Mouse (Mus musculus): ENCODE results near the gene Nxpe4. TPM values are rescaled to one million over a fixed set of nuclear protein-coding genes. Genes with fewer than 3 reads are reported as not detected.

The Nxpe4 gene
- total and polyA plus RNA-seq, 2 experiments: 0.07 to 0.55 TPM

DNA sequence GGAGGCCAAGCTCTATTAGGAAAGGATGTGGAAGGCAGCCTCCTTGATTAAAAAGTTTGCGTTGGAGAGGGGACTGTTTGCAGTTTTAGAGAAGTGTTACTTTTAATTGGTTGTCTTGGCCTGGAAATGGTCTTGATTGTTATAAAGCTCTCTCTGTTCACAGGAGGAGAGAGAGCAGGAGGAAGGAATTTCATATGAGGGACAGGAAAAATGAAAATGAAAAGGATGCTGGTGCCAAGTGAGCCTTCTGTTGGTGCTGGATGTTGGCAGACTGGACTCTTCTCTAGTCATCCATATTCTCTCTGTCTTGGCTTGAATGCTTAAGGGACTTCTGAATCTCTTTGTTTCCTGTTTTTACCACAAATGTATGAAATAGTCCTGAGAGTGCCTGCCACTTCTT lies 106.1 kb downstream of the Nxpe4 start:
- Histone ChIP-seq H3K4me1 (ENCODE audit: control insufficient read depth, insufficient read depth, low read length) (peaks cover 4% of the 10 kb centered on the region; the same call in 1 of the 2 replicates), H3K27ac (replicated peaks; ENCODE audit: insufficient read depth, low read depth, low read length) (peak overlapping the region; percentile 75), H3K9ac (ENCODE audit: low read depth, low read length) (no peak overlapping the region), H3K79me2 (ENCODE audit: control insufficient read depth, insufficient read depth, low read length) (no peaks in the 10 kb centered on the region), H3K4me3 (ENCODE audit: insufficient read depth, low read depth, low read length) (no peak overlapping the region), H3K36me3 (ENCODE audit: control insufficient read depth, insufficient read depth, low read length) (no peaks in the 10 kb centered on the region), H3K27me3 (ENCODE audit: control insufficient read depth, insufficient read depth, low read length) (no peaks in the 10 kb centered on the region)
- no peak for TF ChIP-seq CTCF (IDR thresholded peaks at IDR 0.05; ENCODE audit: low read depth, low read length)
- no peak for TF ChIP-seq POLR2A (IDR thresholded peaks at IDR 0.05; ENCODE audit: extremely low read depth, insufficient read depth, low read length)
- no peak for DNase-seq (ENCODE audit: extremely low read depth, low read depth, low spot score)
- 82% methylated on average over 1 of the region's 1 CpGs for WGBS

DNA sequence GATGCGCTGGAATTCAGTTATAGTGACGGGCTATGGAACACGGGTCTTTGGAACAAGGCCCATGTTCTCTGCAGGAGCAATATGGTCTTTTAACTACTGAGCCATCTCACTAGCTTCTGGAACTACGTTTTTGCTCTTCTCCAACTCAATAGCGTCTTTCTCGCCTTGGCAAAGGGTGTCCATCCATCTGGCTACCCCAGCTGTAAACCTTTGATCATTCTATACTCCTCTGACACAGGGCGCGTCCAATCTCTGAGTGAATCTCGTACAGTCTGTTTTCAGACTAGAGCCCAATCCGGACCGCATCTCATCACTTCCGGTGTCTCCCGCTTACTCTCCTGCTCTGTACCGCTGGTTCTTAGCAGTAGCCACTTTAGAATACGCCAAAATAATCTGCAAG lies 115.0 kb downstream of the Nxpe4 start:
- Histone ChIP-seq H3K27ac (replicated peaks; ENCODE audit: insufficient read depth, low read depth, low read length) (no peak overlapping the region), H3K36me3 (ENCODE audit: control insufficient read depth, insufficient read depth, low read length) (no peaks in the 10 kb centered on the region), H3K4me3 (ENCODE audit: insufficient read depth, low read depth, low read length) (no peak overlapping the region), H3K79me2 (ENCODE audit: control insufficient read depth, insufficient read depth, low read length) (no peaks in the 10 kb centered on the region), H3K4me1 (ENCODE audit: control insufficient read depth, insufficient read depth, low read length) (no peaks in the 10 kb centered on the region), H3K9ac (ENCODE audit: low read depth, low read length) (no peak overlapping the region), H3K27me3 (ENCODE audit: control insufficient read depth, insufficient read depth, low read length) (no peaks in the 10 kb centered on the region)
- no peak for TF ChIP-seq POLR2A (IDR thresholded peaks at IDR 0.05; ENCODE audit: extremely low read depth, insufficient read depth, low read length)
- no peak for DNase-seq (ENCODE audit: extremely low read depth, low read depth, low spot score)
- 93% methylated on average over 15 of the region's 15 CpGs for WGBS

DNA sequence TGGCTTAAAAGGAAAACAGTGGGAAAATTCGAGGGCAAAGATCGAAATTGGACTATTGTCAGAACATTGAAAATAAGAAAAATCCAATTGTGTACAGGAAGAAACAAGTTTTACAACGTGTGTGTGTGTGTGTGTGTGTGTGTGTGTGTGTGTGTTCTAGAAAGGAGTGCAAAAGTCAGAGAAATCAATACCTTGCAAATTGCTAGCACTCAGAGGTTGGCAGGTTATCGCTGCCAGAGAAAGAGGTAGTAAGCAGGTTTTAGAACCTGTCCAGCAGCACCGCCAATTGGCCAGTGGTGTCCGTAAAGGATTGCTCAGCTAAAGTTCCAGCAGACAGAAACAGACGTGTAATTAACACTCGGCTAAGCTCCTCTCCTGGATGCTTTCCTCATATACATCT lies 122.4 kb downstream of the Nxpe4 start:
- no peaks in the 10 kb centered on the region for H3K79me2 ChIP-seq (ENCODE audit: control insufficient read depth, insufficient read depth, low read length)
- no peaks in the 10 kb centered on the region for H3K36me3 ChIP-seq (ENCODE audit: control insufficient read depth, insufficient read depth, low read length)
- no peak overlapping the region for H3K9ac ChIP-seq (ENCODE audit: low read depth, low read length)
- WGBS: 25% methylated on average over 8 of the region's 8 CpGs
- H3K27me3 ChIP-seq (ENCODE audit: control insufficient read depth, insufficient read depth, low read length): no peaks in the 10 kb centered on the region
- peak; percentile 94 for DNase-seq (ENCODE audit: extremely low read depth, low read depth, low spot score)
- H3K27ac ChIP-seq (replicated peaks; ENCODE audit: insufficient read depth, low read depth, low read length): peak overlapping the region; percentile 64
- H3K4me3 ChIP-seq (ENCODE audit: insufficient read depth, low read depth, low read length): no peak overlapping the region
- peaks cover 12% of the 10 kb centered on the region for H3K4me1 ChIP-seq (ENCODE audit: control insufficient read depth, insufficient read depth, low read length)
- peak; percentile 52; the same call in 1 of the 2 replicates for TF ChIP-seq CTCF (IDR thresholded peaks at IDR 0.05; ENCODE audit: low read depth, low read length)
- TF ChIP-seq POLR2A (IDR thresholded peaks at IDR 0.05; ENCODE audit: extremely low read depth, insufficient read depth, low read length): no peak

DNA sequence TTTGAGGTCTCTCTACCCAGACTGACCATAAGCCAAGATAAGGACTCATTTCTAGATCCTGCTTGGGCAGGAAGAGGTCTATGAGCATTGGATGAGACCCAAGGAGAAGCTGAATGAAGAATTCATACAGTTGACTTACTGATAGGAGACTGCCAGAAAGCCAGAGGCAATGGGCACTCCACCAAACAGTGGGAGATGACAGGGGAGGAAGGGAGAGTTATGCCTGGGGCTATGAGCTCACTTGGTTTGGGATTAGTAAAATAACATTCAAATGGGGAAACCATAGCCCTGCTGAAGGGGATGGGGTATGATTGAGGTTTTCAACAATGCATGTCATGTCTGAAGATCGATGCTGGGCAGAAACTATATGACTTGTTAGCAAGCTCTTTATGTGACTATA lies 128.5 kb downstream of the Nxpe4 start:
- TF ChIP-seq CTCF (IDR thresholded peaks at IDR 0.05; ENCODE audit: low read depth, low read length): no peak
- H3K36me3 ChIP-seq (ENCODE audit: control insufficient read depth, insufficient read depth, low read length): no peaks in the 10 kb centered on the region
- H3K4me3 ChIP-seq (ENCODE audit: insufficient read depth, low read depth, low read length): no peak overlapping the region
- H3K4me1 ChIP-seq (ENCODE audit: control insufficient read depth, insufficient read depth, low read length): no peaks in the 10 kb centered on the region
- no peaks in the 10 kb centered on the region for H3K79me2 ChIP-seq (ENCODE audit: control insufficient read depth, insufficient read depth, low read length)
- WGBS: 98% methylated on average over 1 of the region's 1 CpGs
- no peak overlapping the region for H3K27ac ChIP-seq (replicated peaks; ENCODE audit: insufficient read depth, low read depth, low read length)
- DNase-seq (ENCODE audit: extremely low read depth, low read depth, low spot score): no peak
- no peak overlapping the region for H3K9ac ChIP-seq (ENCODE audit: low read depth, low read length)
- no peaks in the 10 kb centered on the region for H3K27me3 ChIP-seq (ENCODE audit: control insufficient read depth, insufficient read depth, low read length)

DNA sequence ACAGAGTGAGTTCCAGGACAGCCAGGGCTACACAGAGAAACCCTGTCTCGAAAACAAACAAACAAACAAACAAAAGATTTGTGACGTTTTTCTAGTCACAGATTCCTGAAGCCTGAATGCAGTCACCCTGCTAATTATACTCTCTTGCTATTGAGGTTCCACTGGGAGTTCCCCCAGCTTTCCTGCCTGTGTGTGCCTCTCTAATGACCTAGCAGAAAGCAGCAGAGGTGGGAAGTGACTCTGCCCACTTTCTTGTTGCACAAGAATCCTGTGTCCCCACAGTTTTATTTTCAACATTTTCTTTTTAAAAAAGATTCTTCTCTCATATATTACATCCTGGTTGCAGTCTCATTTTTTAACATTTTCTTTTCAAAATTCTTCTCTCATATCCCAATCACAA lies 132.9 kb downstream of the Nxpe4 start:
- no peaks in the 10 kb centered on the region for H3K36me3 ChIP-seq (ENCODE audit: control insufficient read depth, insufficient read depth, low read length)
- TF ChIP-seq POLR2A (IDR thresholded peaks at IDR 0.05; ENCODE audit: extremely low read depth, insufficient read depth, low read length): no peak
- TF ChIP-seq CTCF (IDR thresholded peaks at IDR 0.05; ENCODE audit: low read depth, low read length): no peak
- 65% methylated on average over 2 of the region's 2 CpGs for WGBS

DNA sequence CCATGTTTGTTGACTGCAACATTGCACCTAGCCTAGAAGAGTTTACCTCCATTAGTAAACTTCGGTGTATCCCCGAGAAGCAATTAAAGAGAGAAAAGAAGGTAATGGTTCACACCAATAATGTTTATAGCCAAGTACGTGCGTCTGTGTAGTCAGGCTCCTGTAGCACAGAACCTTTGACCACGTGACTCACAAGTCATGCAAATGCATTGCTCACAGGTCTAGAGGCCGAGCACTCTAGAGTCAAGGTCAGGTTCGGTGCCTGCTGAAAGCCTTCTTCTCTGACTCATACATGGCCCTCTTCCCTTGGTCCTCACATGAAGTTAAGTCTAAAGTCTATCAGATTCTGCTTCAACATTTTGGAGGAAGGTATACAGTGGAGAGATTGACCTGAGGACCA lies 137.2 kb downstream of the Nxpe4 start:
- H3K4me3 ChIP-seq (ENCODE audit: insufficient read depth, low read depth, low read length): no peak overlapping the region
- no peak overlapping the region for H3K9ac ChIP-seq (ENCODE audit: low read depth, low read length)
- no peaks in the 10 kb centered on the region for H3K36me3 ChIP-seq (ENCODE audit: control insufficient read depth, insufficient read depth, low read length)
- no peaks in the 10 kb centered on the region for H3K79me2 ChIP-seq (ENCODE audit: control insufficient read depth, insufficient read depth, low read length)
- no peaks in the 10 kb centered on the region for H3K4me1 ChIP-seq (ENCODE audit: control insufficient read depth, insufficient read depth, low read length)
- no peak for TF ChIP-seq POLR2A (IDR thresholded peaks at IDR 0.05; ENCODE audit: extremely low read depth, insufficient read depth, low read length)
- no peak for TF ChIP-seq CTCF (IDR thresholded peaks at IDR 0.05; ENCODE audit: low read depth, low read length)
- 80% methylated on average over 7 of the region's 7 CpGs for WGBS
- DNase-seq (ENCODE audit: extremely low read depth, low read depth, low spot score): no peak
- H3K27me3 ChIP-seq (ENCODE audit: control insufficient read depth, insufficient read depth, low read length): no peaks in the 10 kb centered on the region
- no peak overlapping the region for H3K27ac ChIP-seq (replicated peaks; ENCODE audit: insufficient read depth, low read depth, low read length)

More for the DNA sequence above, 132.9 kb downstream of the Nxpe4 start:
- Histone ChIP-seq H3K9ac (ENCODE audit: low read depth, low read length) (no peak overlapping the region), H3K79me2 (ENCODE audit: control insufficient read depth, insufficient read depth, low read length) (no peaks in the 10 kb centered on the region), H3K4me3 (ENCODE audit: insufficient read depth, low read depth, low read length) (no peak overlapping the region), H3K27me3 (ENCODE audit: control insufficient read depth, insufficient read depth, low read length) (no peaks in the 10 kb centered on the region), H3K27ac (replicated peaks; ENCODE audit: insufficient read depth, low read depth, low read length) (no peak overlapping the region), H3K4me1 (ENCODE audit: control insufficient read depth, insufficient read depth, low read length) (no peaks in the 10 kb centered on the region)
- no peak for DNase-seq (ENCODE audit: extremely low read depth, low read depth, low spot score)

Data from liver, adult 2 months (tissue).